Mouse (Mus musculus) thymus, postnatal 0 days (tissue): ENCODE measurements around the gene Map3k4. TPM values are rescaled to one million over a fixed set of nuclear protein-coding genes. Genes with fewer than 3 reads are reported as not detected.

Source experiments
- DNase-seq: peaks from one replicate; pipeline ENCODE4 v3.0.0-alpha.2; 2015; ENCODE audit warnings: low spot score
- polyA plus RNA-seq: library from polyadenylated mRNA; unstranded; fragments of >200 nt; fragmentation: Nextera tagmentation; extraction: Ambion mirVana; gene quantifications from 2 replicates; pipeline ENCODE4 v1.2.1, GENCODE M21; 2015

The Map3k4 gene
- polyA plus RNA-seq, 1 experiment from 2014 or later, result 41.3 TPM

- DNase-seq, result no peak
These were observed 46.8 kb downstream of the Map3k4 start for GRCm38 (mm10) chr17:12271805-12272204.

DNA sequence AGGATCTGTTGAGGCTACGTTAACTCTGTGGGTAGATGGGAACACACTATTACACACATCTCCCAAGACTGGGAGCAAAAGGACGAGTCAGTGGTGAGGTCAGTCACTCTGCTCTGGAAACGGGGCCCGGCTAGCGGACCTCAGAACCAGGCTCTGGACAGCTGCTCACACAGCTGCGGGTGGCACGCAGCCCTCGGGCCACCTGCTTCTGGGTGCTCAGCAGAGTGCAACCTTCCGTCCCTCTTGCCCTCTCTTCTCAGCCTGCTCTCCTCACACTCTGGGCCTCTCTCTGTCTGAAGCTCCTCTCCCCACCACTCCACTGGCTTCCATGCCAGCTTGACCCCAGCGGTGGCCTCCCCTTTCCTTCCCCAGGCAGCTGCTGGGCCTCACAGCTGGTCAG lies 50.1 kb downstream of the Map3k4 start:
- no peak for DNase-seq

DNA sequence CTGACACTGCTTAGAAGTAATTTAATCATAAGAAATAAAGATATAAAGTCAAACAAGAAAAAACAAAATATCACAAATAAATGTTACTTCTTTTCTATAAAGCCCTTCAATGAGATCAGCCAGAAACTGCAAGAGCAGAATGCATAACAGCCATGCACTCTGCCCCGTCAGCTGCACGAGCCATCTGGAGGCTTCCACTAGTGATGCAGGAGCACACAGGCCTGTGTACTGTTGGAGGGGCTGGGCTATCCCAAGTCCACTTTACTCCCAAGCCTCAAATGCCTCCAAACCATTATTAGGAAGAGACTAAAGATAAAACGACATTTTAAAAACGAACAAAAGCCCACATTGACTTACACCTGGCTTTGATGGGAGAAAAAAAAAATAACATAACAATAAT lies 50.5 kb downstream of the Map3k4 start:
- no peak for DNase-seq

DNA sequence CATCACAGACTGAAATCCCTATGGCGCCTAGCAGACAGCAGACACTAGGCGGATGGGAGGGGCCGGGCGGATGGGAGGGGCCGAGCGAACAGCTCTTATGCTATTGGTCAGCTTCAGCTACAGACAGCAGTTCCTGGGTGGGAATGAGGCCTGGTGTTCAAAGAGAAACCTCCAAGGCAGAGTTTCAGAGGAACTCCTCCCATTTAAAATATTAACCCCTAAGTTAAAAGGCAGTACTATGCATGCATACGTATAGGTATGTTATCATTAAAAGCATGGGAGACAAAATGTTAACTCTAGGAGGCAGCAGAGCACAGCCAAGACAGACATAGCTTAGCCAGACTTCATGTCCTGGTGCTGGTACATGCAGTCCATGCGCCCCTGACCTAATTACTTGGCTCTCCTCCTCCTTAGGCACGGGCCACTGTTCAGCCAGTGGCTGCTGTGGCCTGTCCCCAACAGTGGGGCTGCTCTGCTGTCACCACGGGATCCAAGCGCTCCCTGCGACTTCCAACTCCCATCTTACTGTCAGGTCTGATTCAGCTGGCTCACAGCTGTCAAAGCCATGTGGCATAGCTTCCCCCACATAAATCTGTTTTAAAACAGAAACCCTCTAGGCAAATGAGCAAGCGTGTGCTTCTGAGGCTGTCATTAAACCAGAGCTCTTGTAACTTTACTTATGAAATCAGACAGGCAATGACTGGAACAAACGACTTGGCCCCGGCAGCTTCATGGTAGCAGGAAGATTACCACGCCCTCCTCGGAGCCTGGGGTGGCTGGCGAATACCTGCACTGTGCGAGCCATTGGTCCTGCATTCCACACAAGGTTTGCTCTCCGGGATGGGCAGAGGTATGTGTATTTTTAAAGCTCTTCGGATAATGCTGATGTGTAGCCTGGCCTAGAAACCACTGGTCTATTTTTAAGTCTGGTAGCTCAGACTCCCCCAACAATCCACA lies 52.3 kb downstream of the Map3k4 start:
- no peak for DNase-seq

DNA sequence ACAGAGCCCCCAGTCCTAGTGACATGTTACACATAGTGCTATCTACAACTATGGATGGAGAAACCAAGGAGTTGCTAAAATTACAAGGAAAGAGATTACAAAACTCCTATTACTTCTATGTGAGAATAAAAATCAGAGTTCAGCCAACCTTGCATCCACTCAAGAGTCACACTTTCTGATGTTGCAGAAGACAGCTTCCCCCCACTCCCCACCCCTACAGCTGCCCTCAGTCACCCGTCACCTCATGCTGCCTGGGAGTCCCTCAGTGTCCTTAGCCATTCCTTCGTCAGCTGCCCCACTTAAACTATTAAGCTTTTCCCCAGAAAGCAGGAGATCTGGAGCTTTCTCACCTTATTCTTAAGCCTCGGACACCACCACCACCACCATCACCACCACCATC lies 54.3 kb downstream of the Map3k4 start:
- no peak for DNase-seq

- no peak for DNase-seq
These were observed 54.8 kb downstream of the Map3k4 start for GRCm38 (mm10) chr17:12263787-12264186.

- DNase-seq, result no peak
These were observed 55.7 kb downstream of the Map3k4 start for GRCm38 (mm10) chr17:12262851-12263250.

DNA sequence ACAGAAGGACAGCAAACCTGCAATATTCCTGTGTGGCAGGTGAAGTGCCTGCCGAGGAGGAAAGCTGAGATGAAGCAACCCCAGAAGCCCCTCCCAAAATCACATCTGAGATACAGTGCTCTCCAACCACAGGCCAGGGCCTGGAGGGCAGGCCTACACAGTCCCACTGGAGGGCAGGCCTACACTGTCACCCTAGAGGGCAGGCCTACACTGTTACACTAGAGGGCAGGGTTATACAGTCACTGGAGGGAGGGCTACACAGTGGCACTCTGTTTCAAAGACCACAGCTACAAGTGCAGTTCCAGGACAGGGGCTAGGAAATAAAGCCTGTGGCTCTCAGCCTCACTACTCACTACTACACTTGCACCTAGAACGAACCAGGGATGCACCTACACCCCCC lies 56.7 kb downstream of the Map3k4 start:
- DNase-seq, result no peak

- no peak for DNase-seq
These were observed 57.2 kb downstream of the Map3k4 start for GRCm38 (mm10) chr17:12261376-12261775.

DNA sequence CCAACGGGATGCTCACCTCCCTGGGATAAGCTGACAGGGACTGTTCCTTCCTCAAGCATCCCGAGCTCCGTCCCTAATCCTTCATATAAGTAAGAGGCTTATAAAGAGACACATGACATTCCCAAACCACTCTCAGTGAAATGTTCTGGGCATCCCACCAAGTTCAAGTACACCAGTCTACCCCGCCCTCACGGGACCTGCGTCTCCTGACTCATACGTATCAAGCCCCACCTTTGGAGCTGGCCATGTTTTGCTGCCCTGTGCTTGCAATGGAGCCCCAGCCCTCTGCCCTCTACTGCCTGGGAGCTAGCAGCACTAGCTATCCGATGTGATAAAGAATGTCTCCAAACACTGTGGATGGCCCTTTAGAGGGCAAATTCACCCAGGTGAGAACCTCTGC lies 58.6 kb downstream of the Map3k4 start:
- no peak for DNase-seq

DNA sequence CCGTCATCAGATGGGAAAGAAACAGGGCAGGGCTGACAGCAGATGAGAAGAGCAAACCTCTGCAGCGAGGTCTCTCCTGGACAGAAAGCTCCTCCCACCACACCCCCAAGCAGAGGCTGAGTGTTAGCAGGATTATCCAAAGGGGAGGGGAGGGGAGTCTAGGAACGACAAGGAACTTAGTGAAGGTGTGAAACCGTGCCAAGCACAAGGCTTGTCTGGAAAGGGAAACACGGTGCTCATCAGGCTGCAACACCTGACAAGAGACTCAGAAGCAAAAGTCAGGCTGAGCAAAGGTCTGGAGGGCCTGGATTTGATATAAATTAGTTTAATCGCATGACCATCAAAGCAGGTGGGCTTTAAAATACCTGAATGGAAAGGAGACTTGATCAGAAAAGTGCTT lies 60.1 kb downstream of the Map3k4 start:
- no peak for DNase-seq

DNA sequence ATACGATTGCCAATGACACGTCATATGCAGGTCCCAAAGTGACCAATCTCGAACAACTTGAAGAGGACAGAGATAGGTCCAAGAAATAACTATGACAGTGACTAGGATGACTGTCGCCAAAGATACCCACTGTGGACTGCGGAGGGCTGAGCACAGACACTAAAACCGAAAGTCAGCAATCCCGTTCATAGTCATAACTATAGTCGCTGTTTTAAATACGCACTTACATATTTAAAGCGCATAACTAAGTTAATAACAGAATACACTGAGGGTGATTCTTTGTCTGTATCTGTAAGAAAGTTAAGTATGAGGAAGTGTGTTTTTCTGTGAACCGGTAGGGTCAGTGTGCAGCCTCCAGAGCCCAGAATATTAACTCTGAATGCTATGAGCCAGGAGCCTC lies 62.5 kb downstream of the Map3k4 start:
- DNase-seq, result no peak

DNA sequence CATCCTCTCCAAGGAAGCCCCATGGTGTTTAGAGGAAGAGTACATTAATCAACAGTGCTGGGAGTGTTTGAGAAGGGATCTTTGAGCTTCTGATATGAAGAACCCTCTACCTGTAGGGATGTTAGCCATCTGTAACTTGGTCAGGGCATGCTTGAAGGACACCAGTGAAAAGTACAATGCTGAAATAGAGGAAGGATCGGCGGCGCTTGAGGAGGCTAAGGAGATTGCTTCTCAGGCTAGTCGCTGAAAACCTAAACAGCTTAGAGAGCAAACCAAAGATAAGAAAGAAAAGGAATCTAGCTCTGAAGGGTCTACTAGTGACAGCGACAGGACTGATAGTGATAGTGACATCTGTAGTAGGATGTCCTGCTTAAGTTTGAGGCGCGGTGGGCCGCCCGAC lies 68.0 kb downstream of the Map3k4 start:
- DNase-seq, result no peak

GRCm38 (mm10) chr17:12249783-12250504 lies 68.7 kb downstream of the Map3k4 start:
- DNase-seq, result peak; percentile 38

- no peak for DNase-seq
These were observed 77.9 kb downstream of the Map3k4 start for GRCm38 (mm10) chr17:12240701-12241100.

- DNase-seq, result no peak
These were observed 85.9 kb downstream of the Map3k4 start for GRCm38 (mm10) chr17:12232724-12233123.

DNA sequence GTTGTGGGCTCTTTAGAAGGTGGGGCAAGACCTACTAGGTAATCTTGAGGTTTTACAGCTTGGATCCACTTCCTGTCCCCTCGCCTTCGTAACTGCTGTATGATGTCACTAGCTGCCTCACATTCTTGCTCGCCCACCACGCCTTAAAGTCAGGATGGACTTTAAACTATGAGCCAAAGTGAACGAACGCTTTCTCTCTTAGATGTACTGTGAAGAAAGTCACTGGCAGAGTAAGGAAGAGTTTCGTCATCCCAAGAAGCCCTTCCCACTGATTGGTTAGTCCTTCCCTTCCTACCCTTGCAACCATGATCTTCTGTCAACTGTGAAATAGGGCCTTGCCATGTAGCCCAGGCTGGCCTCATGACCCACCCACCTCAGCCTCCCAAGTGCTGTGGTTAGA lies 87.5 kb downstream of the Map3k4 start:
- no peak for DNase-seq

GRCm38 (mm10) chr17:12230167-12230566 lies 88.4 kb downstream of the Map3k4 start:
- DNase-seq, result no peak

- DNase-seq, result no peak
These were observed 88.8 kb downstream of the Map3k4 start for GRCm38 (mm10) chr17:12229756-12230155.

GRCm38 (mm10) chr17:12228471-12228870 lies 90.1 kb downstream of the Map3k4 start:
- no peak for DNase-seq

- DNase-seq, result no peak
These were observed 90.6 kb downstream of the Map3k4 start for GRCm38 (mm10) chr17:12228001-12228400.

DNA sequence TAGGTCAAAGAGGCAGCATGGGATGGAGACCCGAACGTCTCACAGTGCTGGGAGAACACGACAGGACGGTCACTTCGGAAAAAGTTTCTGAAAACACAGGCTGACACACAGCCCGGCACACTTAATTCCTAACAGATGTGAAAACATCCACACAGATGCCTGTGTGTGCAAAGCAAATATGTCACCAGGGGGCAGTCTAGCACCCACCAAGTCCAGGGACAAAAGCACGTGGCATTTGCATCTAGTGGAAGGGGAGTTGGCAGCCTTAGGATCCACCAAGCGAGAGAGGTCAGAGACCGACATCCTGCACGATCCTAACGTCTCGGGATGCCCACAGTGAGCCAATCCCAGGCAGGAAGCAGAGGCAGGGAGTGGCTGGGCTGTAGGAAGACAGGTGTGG lies 92.0 kb downstream of the Map3k4 start:
- DNase-seq, result peak; percentile 32

GRCm38 (mm10) chr17:12225227-12225626 lies 93.4 kb downstream of the Map3k4 start:
- DNase-seq, result no peak
